Mouse (Mus musculus): ENCODE data around the gene Zfp933.

Gene Zfp933

DNA sequence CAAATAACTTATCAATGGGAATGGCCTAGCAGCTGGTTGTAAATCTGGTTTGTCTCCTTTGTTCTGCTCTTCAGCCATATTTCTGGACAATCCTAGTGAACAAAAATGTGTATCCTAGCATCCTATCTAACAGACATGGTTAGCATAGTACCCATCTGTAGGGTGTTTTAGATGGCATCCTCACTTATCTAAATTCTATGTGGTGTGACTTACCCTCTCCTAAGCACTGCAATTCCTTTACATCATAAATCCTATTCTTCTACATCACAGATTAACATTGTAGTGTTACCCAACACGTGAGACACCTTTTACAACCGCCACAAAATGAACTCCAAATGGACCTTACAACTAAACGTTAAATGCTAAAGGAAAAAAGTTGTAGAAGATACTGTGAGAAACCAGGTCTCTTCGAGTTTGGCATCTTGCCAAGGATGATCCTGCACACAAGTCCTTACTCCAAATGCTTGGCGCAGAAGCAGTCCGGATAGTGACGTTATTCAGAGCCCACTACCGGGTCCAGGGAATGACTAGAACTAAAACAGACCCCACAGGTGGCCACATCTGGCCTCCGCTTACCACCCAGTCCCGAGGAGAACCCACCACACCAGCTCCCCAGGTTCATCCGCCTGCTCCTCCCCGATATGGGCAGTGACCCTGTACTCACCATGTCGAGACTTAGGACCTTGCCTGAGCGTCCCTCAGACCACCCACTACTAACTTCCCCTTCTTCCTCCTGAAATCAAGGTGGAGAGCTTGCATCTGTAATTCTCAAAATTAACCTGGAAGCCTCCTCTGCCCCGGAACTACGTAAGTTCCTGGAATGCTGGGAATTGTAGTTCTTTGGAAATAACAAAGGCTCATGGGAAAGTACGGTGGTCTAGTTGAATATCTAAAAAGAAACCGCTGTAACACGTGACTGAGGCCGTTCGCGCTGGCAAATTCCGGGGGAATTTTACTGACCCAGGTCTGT lies at the start of gene Zfp933:
TSS of gene Zfp933 (minus strand) at position 753 of the 970 bp plus-strand sequence.
- DNase-seq (ENCODE audit: low read depth): peak; percentile 87

DNA sequence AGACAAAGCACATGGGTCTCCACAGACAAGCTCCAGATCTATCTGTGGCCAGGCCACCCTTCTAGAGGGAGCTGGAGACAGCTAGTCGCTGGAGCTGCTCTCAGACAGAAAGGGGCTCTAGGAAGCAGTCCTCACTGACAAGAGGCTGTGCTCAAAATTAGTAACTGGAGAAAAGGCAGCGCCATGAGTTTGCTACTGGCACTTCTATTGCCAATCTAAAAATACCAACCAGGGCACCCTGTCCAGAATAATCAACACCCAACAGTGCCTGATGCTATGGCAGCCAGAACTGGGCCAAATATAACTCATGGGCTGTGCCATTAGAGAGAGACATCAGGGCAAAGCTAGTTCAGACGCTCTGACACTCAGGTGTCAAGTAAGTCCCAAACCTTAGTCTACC lies 49.2 kb upstream of the Zfp933 start:
- no peak for DNase-seq (ENCODE audit: low read depth)

DNA sequence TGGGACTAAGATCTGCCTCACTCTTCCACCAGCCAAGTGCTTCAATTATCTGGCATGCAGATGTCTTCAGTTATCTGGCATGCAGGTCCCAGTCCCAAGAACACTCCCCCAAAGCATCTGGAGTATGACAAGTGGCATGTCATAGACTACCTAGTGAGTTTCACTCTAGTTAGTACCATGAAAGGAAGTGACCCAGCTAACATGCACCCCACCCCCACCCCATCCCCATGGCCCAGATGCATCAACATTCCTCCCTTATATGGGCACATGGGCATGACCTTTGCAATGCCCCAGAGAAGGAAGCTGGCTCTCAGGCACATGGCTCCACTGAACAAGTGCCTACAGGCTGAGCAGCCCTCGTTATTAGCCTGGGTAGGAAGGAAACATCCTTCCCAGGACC lies 48.2 kb upstream of the Zfp933 start:
- no peak for DNase-seq (ENCODE audit: low read depth)

GRCm38 (mm10) chr4:147895815-147896330 lies 47.7 kb upstream of the Zfp933 start:
- DNase-seq (ENCODE audit: low read depth): no peak

DNA sequence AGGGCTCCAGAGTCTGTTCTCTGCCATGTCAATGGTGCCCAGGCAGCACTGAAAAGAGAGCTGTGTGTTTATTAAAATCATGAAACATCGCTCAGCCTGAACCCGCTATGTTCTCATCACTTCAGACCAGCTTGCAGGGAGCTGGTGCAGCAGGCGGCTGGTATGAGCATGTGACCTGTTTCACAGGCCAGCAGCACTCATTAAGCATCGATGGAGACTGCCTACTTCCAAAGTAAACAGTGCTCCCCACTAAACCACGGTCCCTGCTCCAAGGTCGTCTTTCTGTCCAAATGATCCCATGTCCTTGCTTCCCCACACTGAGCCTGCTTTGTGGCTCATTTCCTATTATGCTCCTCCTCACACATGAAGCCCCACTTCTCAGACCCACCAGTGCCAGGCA lies 42.2 kb upstream of the Zfp933 start:
- DNase-seq (ENCODE audit: low read depth): no peak

DNA sequence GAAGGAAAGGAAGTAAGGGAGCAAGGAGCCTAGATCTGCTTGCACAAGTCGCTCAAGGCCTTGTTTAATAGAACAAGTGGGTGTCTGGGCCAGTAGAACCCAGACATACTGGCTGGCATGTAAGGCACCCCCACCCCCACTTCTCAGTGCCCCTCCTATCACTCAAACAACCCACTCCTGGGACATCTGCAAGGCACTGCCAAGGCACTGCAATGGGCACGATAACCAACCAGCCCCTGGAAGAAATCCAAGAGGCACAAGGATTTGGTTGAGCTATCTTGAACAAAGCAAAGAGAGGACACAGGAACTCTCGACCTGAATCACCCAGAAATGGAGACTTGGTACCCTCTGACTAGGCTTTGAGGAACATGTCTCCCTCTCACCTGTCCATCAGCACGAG lies 40.1 kb upstream of the Zfp933 start:
- no peak for DNase-seq (ENCODE audit: low read depth)

DNA sequence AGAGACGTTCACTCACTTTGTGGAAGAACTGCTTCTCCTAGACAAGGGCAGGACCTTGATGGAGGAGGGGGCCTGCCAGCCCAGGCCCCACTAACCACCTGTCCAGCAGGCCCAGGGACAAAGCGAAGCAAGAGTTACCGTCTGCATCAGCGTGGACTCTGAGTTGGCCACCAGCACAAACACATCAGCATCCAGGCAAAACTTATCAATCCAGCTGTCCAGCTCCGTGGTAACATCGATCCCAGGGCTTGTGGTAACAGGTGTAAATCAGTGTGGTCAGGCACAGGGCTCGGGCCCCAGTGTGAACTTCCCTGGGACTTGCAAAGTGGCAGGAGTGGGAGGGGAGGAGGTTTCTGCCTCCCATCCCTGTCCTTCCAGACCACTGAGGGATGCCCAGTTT lies 39.1 kb upstream of the Zfp933 start:
- no peak for DNase-seq (ENCODE audit: low read depth)

DNA sequence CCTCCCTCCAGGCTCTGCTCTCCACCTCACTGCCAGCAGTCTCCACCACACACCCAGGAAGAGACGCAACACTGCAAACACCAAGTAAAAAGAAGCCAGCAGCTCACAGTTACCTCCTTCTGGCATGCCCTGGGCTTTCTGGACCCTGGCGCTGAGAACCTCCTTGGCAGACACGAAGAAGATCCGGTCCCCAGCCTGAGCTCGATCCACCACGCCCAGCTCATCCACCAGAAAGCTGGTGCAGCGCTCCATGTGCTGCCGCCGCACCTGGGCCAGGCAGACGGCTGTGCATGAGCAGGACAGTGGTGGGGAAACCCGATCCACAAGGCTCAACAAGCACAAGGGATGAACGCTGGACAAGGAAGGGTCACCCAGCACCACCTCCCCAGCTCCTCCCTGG lies 38.0 kb upstream of the Zfp933 start:
- no peak for DNase-seq (ENCODE audit: low read depth)

- DNase-seq (ENCODE audit: low read depth): no peak
Measured at GRCm38 (mm10) chr4:147884138-147884537, 36.0 kb upstream of the Zfp933 start.

DNA sequence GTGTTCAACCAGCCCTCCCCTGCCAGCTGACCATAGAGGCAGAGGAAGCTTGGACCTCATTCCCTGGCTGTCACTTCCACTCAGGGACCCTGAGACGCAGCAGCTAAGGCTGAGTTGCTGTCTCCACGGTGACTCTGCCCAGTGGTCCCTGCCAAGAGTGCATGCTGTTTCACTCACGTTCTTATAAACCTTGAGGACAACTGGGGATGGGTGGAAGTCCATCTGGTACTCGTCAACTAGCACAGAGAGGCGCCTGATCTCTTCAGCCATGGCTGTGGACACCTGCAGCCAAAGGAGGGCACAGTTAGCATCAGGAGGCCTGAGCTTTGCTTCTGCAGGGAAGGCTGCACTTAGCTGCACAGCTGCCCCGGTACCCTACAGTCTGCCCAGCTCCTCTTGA lies 34.9 kb upstream of the Zfp933 start:
- DNase-seq (ENCODE audit: low read depth): no peak

GRCm38 (mm10) chr4:147881792-147882191 lies 33.6 kb upstream of the Zfp933 start:
- no peak for DNase-seq (ENCODE audit: low read depth)

- DNase-seq (ENCODE audit: low read depth): no peak
Measured at GRCm38 (mm10) chr4:147879865-147880264, 31.7 kb upstream of the Zfp933 start.

GRCm38 (mm10) chr4:147879456-147879855 lies 31.3 kb upstream of the Zfp933 start:
- no peak for DNase-seq (ENCODE audit: low read depth)

- no peak for DNase-seq (ENCODE audit: low read depth)
Measured at GRCm38 (mm10) chr4:147878537-147878936, 30.4 kb upstream of the Zfp933 start.

DNA sequence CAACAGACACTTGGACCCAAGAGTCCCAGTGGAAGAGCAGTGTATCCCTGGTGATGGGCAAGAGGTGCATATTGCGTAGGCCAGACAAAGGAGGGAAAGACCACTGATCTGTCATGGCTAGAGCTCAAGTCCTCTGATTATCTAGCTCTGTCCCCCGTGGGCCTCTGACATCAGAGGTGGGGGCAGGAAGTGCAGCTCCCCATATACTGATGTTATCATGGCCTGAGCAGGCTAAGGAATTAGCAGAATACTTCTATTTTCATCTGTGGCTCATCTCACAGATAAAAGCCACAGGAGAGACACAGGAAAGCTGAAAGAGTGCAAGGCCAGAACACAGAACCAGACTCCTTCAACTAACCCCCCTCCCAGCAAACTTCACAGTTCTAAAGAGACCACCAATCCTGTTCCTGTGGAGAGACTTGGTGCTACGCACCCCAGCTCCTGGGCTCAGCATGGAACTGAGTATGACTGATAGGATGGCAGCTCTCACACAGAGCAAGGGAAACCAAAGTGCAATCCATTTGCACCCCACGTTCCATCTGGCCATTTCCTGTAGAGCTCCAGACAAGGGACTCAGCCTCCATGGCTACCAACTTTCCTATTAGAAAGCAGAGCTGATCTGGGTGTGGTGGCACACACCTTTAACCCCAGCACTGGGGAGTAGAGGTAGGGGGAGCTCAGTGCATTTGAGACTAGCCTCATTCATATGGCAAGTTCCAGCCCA lies 27.8 kb upstream of the Zfp933 start:
- DNase-seq (ENCODE audit: low read depth): no peak

DNA sequence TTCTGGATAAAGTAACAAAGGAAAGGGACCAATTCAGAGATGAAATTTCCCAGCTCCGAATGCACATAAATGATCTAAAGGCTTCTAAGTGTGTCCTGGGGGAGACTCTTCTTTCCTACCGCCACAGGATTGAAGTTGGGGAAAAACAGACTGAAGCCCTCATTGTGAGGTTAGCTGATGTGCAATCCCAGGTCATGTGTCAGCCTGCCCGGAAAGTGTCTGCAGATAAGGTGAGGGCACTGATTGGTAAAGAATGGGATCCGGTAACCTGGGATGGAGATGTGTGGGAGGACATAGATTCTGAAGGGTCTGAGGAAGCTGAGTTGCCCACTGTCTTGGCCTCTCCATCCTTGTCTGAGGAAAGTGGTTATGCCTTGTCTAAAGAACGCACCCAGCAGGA lies 21.1 kb upstream of the Zfp933 start:
- DNase-seq (ENCODE audit: low read depth): no peak

DNA sequence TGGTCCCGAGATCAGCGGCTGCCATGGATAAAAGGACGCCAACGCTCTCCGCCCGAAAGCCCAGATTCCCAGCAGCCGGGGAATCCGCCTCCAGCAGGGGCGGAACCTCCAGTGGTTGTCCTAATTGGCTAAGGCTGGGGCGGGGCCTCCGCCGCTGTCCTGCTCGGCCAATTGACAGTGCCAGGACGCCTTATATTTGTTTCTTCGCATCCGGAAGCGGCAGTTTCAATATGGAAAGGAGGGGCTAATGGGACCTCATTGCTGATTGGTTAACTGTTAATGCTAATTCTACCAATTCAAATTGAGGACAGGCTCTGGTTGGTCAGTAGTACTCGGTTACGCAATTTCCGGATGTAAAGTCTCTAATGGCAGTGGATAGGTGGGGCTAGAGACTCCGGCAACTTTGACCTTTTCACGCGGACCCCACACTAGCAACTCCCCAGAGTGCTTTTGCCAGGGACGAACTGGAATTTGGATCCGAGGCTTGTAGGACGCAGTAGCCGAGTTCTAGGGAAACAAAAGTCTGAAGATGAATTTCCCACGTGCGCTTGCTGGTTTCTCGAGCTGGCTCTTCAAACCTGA lies 20.4 kb upstream of the Zfp933 start, which contains the start of the genes Miip and Fv1:
TSS of gene Miip (minus strand) at position 367 of the 582 bp plus-strand sequence.
TSS of gene Fv1 (plus strand) at position 530 of the 582 bp plus-strand sequence.
- DNase-seq (ENCODE audit: low read depth): peak; percentile 96

DNA sequence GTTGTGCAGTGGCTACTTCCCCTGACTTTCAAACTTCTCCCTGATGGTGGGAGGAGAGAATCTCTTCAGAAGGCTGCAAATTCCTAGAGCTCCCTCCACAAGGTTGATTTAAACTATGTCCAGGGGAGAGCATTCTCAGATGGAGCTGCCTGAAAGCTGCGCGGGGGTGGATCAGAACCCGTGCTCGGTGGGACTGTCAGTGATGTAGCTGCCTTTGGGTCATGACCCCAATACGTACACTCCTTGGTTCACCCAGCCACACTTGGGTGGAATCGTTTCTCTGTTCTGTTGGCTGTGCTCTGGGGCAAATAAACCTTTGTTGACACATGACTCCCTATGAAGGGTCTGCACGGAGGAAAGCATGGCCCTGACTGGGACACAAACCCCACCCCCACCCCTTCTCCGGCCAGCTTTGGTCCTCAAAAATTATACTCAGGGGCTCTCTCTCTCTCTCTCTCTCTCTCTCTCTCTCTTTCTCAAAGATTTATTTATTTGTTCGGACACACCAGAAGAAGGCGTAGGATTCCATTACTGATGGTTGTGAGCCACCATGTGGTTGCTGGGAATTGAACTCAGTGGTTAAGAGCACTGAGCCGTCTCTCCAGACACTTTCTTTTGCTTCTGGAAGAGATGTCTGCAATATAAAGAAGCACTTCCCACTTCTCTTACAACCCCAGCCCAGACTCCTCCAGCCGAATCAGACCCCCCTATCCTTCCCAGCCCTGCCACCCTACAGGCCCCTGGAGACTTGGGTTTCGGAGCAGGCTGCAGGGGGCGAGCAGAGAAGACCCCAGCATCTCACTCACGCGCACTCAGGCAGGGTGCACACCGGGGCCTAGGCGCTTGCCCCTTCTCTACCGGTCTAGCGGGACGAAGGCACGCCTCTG lies 19.6 kb upstream of the Zfp933 start:
- DNase-seq (ENCODE audit: low read depth): peak; percentile 51

GRCm38 (mm10) chr4:147866793-147867192 lies 18.6 kb upstream of the Zfp933 start:
- DNase-seq (ENCODE audit: low read depth): peak; percentile 27

DNA sequence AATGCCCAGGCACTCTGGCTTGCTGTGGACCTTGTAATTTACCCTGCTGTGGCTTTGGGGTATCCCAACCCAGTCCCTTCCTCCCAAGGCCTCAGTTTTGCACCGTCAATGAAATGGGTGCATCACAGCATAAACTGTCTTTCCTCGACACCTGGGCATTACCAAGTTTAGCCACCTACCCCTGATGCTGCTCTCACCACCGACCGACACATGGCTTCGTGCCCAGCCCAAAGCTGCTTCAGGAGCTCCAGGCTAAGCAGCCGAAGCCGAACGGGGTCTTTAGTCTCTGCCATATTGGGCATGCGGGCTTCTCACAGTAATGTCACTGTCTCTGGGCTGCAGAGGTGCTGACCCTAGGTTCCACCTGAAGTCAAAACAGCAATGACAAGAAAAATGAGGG lies 17.9 kb upstream of the Zfp933 start:
- no peak for DNase-seq (ENCODE audit: low read depth)

DNA sequence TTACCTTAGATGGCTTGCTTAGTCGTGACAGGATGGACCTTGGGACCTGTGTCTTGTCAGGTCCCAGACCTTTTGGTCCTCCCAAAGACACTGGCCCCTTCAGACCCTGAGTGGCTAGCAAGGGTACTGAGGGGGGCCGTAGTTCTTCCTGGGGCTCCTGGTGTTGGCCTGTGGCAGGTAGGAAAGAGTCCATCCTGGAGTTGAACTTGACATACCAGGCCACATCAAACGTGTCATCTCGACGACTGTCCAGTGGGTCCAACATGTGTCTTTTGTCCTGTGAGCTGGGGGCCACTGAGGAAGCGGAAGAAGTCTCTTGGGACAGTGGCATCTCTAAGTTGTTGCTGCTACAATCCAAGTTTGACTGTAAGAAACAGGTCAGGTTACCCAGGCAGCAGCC lies 17.5 kb upstream of the Zfp933 start:
- DNase-seq (ENCODE audit: low read depth): no peak
